Mouse (Mus musculus) cerebellum, adult 11 months (tissue): Measurements from ENCODE around the gene Cdc42.

Source experiments
- DNase-seq: peaks from one replicate; pipeline ENCODE4 v3.0.0; 2022

Cdc42 gene

DNA sequence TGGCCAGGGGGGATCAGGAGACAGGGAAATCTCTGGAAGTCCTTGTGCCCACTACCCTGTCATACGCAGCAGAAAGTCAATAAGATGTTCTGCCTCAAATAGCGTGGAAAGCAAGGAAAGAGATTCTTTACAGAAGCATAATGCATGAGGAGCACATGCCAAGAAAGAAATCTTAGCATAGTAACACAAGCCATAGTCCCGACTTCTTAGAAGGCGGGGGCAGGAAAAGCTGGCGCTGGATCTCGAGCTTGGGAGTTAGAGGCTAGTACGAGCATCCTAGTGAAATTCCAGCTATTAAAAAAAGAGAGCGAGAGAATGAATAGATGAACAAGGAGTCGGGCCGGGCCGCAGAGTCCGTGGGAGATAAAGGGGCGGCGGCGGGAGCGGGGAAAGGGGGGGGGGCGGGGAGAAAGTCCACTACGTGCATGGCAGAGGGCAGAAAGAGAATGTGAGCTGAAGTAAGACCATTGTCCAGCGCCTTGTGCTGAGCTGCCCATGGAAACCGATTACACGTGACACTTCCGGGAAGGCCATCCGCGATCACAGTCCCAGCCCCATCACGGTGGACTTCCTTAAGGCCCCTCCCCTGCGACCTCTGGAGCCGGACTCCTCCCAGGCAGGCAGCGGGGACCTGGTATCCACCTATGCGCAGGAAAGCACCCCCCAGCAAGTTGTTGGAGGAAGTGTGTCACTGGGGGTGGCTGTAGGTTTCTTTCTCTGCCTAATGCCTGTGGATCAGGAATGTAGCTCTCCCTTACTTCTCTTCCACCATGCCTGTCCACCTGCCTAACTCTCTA, 12.6 kb upstream of the Cdc42 start:
- DNase-seq: no peak

DNA sequence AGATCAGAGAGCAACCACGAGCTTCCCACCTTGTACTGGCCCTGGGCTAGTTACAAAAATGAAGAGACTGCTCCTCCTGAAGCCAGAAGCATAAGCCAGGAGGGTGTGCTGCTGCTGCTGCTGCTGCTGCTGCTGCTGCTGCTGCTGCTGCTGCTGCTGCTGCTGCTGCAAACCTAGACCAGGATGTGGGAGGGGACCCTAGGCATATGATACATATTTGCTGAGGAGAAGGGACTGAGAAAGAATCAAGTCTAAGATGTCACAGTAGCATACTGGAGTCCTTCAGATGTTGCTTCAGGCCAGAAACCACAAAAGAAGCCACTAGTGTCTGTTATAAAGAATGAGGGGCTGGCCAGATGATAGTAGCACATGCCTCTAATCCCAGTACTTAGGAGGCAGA, 10.7 kb upstream of the Cdc42 start:
- no peak for DNase-seq

DNA sequence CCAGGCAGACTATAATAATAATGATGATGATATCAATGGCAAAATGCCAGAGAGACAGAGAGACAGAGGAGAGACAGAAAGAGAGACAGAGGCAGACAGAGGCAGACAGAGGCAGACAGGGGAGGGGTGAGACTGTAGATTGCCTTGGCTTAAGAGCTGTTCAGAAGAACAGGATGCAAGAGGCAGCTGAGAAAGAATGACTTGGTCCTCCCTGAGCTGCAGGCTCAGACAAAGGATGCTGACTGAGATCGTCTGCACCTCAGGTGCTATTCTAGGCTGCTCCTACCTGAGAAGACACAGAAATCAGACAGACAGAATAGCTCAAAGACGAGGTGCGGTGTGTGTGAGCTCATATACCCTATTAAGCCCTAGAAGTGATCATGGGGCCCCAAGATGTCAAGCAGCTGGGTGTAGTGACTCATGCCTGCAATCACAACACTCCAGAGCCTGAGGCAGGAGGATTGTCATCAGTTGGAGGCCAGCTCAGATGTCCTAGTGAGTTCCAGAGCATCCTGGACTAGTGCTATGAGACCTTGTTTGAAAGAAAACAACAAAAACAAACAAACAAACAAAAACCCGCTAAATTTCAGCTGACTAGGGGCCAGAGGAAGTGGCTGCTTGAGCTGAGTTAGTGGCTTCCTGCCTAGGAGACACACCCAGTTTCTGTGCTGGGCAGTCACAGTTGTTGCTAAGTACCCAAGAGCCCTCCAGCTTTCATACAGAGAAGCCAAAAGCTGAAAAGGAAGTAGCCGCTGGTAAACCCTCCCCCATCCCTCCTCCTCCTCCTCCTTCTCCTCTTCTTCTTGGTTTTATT, 10.0 kb upstream of the Cdc42 start:
- no peak for DNase-seq

DNA sequence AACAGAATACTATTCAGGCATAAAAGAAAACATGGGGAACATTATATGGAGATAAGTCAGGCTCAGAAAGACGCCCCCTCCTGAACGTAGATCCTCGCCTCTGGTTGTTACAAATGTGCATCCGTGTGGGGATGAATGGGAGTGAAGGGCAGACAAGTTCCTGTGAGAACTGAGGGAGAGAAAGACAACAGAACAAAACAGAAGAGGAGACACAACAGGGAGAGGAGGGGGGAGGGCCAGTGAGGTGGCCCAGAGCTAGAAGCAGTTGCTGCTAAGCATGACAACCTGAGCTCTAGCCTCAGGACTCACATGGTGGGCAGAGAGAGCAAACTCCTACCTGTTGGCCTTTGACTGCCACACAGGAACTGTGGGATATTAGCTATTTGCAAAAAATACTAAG, 8.6 kb upstream of the Cdc42 start:
- DNase-seq: no peak

DNA sequence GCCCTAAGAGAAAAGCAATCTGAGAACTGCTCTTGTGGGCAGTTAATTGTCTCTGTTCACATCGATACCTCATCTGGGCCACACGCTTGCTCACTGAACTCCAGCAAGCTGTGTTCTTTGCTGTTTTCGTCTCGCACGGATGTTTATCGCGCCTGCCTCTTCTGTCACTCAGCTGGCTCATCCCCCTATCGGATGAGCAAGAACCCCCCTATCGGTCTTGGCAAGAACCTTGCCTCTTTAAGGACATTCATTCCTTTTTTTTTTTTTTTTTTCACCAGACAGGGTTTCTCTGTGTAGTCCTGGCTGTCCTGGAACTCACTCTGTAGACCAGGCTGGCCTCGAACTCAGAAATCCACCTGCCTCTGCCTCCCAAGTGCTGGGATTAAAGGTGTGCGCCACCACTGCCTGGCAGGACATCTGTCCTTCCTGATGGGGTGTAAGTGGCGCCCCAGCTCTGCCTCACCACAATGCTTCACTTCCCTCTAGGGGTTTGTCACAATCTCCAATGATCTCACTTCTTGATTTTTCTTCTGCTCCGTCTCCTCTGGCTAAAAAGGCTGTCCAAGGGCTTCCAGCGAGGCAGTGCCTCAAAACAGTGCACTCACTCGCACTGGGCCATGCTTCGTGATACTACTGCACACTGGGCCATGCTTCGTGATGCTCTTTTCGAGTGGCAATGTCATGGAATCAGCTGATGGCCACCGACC, 8.0 kb upstream of the Cdc42 start:
- no peak for DNase-seq

DNA sequence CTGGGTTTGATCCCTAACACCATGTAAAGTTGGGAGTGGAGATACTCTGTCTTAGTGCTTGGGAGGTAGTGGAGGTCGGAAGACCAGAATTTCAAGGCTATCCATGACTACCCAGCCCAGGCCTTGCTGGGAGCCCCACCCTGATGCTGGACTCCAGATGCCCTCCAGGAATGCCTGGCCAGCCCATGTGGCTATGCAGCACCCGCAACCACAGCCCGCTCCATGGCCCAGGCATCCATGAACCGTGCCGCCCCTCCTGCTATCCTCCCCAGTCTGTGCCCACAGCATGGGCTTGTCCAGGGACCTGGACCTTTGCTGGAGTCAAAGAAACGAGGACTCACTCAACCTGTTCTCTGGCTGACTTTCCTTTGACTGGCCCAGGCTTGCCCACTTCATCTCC, 7.3 kb upstream of the Cdc42 start:
- no peak for DNase-seq

DNA sequence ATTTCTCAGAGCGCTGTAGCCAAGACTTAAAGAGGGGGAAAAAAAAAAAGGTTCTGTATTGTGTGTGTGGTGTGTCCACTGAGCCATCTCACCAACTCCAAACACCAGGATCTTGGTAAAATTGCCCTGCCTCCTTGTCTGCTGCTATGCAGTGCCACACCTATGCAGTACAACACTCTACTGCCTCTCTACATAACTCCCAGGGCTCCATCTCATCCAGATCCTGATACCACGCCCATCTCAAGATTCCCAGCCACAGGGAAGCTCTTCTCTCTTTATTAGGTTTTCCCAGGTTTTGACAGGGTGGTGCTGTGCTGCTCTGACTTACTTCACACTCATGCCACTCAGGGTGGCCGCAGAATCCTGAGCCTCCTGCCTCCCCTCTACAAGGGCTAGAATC, 3.5 kb upstream of the Cdc42 start:
- no peak for DNase-seq

DNA sequence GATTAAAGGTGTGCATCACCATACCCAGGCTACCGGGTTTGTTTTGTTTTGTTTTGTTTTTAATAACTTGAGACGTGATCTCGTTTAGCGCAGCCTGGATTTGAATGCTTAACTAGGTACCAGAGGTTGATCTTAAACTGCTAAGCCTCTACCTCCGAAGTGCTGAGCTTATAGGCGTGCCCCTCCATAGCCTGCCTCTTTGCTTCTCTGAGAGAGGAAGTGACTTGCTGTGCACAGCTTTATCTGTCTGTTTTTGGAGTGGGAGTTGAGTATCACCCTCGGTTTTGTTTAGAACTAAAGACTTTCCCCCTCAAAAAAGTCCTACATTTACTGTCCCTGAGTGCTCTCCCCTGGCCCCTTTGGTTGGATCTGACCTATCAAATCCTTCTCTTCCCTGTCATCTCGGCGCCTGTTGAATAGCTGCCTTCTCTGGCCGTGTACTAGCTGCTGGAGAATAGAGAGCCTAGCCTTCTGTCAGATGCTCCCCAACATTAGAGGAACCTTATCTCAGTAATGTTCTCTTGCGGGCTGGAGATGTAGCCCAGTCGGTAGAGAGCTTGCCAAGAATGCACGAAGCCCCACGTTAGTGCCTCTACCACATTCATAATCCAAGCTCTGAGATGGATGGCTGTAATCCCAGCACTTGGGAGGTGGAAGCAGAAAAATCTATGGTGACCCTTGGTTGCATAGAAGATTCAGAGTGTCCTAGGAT, 927 bp upstream of the Cdc42 start:
- DNase-seq: no peak

DNA sequence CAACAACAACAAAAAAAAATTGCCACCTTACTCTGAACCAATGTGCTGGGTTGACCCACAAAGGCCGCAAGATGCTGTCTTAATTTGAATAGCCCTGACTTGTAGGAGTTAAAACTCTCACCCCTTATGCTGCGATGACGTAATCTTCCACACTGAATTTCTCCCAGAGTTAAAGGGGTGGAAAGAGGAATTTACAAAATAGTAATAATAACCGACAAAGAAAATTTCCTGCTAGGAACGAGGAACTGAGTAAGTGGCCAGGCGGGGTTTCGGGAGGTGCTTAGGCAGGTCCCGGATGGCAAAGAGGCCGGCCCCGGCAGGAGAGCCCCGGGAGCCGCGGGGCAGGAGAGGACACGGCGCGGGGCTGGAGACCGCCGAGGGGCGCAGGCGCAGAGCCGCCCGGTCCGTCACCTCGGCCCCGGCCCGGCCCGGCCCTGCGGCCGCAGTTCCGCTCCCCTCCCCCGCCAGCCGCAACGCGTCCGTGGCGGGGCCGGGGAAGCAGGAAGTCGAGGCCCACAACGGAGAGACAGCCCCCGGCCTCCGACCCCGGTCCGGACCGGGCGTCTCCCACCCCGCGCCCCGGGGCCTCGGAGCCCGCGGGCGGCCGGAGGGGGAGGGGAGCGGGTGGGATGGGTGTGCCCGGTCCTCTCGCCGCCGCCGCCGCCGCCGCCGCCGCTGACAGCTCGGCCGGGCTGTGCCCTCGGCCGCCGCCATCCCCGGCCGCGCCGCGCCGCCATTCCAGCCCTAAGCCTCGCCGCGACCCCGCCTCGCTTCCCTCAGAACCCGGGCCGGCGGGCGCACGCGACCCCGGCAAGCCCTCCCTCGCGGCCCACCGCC, 628 bp downstream of the Cdc42 start:
- peak; percentile 66 for DNase-seq

DNA sequence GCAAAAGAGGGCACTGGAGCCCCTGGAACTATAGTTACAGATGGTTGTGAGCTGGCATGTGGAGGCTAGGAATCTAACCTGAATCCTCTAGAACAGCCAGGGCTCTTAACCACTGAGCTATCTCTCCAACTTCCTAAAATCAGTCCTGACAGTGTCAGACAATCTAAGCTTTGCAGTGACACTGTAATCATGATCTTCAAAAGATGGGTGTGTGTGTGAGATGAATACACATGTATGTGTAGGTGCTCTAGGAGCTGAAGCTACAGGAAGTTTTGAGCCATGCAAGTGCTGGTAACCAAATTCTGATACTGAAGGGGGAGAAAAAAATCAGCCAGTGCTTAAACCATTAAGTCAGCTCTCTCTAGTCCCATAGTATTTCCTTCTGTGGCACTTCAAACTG, 6.9 kb downstream of the Cdc42 start:
- no peak for DNase-seq

DNA sequence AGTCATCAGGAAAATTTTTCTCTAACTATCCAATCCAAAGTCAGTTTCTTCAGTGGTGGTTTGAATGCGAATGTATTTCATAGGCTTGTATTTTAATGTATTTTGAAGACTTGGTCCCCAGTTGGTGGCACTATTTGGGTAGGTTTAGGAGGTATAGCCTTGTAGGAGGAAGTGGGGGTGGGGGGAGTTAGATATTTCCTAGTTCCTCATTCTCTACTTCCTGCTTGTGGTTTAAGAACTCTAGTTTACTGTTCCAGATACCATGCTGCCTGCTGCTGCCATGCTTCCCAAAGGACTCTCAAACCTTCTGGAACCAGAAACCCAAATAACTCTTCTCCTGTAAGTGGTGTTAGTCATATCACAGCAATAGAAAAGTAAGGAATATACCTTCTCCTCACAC, 11.7 kb downstream of the Cdc42 start:
- no peak for DNase-seq

DNA sequence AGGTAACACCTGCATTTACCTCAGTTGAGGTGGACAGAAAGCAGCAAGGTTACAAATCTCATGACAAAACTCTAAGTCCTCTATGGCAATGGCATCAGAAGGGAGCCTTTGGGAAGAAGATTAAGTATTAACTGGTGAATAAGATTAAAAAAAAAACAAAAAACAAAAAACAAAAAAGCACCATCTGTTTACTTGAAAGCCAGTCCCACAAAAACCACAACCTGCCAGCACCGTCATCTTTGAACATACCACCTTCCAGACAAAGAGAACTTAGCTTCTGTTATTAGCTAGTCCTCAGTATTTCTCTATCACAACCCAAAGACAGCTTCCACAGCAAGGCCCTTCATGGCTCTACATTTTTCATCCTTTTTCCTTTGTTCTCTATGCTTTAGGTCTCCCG, 12.4 kb downstream of the Cdc42 start:
- no peak for DNase-seq

DNA sequence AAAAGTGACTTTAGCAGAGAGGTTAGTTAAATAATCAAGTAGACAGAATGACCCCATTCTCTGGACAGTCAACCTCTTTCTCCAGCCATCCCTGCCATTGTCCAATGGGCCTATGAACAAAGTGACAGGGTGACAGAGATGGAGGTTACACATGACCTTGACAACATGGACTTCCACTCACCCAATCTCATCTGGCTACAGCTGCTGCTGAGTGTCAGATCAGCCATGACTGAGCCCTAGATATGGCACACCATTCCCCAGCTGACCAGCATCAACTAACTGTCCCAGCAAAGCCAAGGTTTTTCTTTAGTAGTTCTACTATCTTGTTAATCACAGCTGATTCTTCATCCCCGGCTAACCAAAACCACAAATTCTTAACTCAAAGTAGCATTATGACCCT, 14.7 kb downstream of the Cdc42 start:
- no peak for DNase-seq

DNA sequence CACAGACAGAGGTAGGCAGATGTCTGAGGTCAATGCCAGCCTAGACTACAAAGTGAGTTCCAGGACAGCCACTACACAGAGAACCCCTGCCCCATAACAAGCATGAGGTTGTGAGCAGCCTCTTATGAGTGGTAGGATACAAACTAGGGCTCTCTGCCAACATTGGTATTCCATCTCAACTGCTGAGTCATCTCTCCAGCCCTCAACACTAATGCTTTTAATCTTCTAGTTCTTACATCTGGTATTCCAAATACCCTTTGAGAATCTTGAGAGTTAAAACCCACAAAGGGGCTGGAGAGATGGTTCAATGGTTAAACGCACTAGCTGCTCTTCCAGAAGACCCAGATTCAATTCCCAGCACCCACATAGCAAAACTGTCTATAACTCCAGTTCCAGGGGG, 18.1 kb downstream of the Cdc42 start:
- no peak for DNase-seq

DNA sequence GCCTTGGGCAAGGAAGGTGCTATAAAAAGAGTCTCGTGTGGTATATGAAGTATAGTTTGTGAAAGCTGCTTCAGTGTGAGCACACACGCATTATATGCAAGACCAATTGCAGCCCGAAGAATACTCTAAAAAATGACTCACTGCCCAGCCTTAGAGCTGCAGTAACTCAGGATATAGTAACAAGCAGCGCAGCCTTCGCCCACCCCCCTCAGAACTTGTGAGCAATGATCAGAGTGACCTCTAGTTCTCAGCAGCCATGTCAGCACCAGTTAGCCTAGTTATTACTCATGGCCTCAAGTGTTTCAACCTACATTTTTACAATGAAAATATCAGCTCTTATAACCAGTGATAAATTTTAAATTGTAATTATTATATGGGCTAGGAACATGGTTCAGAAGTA, 21.1 kb downstream of the Cdc42 start:
- no peak for DNase-seq

DNA sequence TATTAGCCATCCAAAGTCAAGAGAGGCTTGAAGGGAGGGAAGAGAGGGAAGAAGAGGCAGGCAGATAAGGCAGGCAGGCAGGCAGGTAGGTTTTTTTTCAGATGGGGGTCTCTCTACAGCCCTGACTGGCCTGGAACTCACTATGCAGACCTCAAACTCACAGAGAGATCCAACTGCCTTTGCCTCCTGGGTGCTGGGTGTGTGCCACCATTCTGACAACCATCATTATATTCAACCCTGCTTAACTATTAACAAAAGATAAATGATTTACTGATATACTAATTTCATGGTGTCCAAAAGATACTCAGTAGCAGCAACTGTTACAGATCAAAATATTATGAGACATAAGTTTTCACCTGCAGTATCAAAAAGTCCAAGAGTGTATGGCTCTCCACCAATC, 25.5 kb downstream of the Cdc42 start:
- no peak for DNase-seq

DNA sequence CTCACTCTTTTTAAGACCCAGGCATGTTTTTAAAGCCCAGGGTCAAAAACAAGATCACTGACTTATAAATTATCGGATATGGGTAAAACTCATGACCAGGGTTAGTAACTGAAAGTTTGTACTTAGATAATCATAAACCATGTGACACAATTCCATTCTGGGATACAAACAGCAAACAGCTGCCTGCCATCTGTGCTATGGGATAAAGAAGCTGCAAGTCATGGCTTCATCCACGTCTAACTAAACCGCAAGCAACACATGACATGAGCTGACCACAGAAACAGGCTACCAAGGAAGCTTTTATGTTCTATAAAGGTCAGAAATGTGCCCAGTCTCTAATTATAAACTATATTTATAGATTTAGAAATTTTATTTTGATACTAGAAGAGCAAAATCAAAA, 31.0 kb downstream of the Cdc42 start:
- no peak for DNase-seq

DNA sequence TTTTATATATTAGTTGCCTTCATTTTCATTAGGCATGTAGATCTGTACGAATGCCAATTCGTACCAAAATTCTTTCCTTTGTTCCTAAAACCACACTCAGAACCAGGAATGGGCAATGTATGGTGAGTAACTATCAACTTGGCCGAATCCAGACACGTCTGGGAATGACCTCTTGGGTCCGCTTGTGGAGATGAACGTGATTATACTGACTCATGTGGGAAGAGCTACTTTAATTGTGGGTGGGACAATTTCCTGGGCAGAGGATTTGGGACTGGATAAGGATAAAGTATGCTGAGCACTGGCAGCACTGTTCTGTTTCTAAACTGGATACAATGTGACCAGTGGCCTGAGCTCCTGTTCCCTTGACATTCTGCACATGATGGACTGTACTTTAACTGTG, 32.6 kb downstream of the Cdc42 start:
- DNase-seq: no peak

DNA sequence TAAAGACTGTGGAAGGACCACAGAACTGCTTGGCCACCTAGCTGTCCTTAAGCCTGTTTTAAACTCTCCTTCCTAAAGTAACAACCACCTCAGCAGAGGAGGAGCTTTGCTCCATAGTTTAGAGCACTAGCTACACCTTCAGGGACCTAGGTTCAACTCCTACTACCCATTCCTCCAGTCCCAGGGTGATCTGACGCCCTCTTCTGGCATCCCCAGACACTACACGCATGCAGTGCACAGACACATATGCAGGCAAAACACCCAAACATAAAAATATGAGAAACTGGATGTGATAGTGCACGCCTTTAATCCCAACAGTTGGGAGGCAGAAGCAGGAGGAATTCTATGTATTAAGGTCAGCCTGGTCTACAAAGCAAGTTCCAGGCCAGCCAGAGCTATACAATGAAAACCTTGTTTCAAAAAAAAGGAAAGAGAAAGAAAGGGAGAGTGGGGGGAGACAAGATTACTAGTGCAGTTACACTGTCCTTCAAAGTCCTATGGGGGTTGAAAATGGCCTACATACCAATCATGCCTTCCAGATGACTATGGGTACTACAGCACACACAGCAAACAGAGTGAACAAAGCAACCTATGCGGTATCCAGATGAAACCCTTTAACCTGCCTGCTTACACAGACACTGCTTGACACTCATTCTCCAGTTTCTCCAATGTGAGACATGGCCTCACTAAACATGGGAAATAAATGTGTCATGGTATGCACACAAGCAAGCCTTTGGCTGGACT, 41.3 kb downstream of the Cdc42 start:
- no peak for DNase-seq

DNA sequence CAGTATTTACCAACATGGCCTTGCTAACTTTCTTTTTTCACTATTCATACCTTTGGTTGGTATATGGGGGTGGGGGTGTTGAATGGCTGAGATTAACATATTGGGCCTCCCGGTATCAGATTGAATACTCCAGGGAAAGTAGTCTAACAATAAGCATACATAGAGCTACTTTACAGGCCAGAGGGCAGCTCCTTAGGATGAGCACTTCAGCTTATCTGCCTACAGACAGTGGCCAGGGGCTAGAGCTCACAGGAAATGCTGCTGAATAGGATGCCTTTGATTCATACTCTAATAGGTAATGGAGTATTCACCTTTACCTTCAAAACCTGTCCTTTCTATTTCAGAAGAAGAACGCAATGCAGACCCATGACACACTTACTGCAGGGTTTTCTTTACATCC, 42.5 kb downstream of the Cdc42 start:
- no peak for DNase-seq

DNA sequence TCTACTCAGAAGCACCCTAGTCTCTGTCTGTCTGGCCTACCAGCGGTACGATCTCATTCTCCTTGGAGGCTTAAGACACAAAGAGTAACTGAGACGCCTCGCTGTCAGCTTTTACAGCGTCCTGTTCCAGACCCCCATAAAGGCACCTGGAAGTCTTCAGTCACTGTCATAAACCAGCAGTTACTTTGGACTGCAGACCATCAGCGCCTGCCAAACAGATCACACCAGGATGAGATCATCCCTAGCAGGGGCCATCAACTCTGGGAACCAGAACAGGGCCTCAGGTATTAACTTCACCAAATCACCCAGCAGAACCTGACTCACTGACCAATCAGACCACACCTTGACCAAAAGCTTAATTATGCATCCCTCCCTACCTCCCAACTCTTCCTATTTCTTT, 43.0 kb downstream of the Cdc42 start:
- no peak for DNase-seq

DNA sequence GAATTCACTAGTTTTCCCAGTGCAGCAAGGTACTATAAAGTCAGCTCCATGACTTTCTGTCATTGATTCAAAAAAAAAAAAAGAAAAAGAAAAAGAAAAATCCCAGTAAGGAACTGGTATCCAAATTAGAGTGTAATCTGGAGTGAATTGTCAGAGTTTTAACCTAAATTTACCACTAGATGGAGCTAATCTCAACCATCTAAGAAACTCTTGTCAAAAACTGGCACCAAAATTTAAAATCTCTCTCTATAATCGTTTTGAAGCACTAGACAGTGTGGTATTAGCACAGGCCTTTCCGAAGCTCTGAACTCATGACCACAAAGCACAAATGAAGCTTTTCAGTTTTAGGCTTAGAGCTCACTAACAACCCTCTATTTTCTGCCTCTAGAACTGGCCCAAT, 44.0 kb downstream of the Cdc42 start:
- no peak for DNase-seq
